Mouse (Mus musculus): ENCODE data around the gene Pld1. TPM values are rescaled to one million over a fixed set of nuclear protein-coding genes. Genes with fewer than 3 reads are reported as not detected.

Gene Pld1
- polyA plus RNA-seq, 1 experiment from 2014 or later = 8.1 TPM

GRCm38 (mm10) chr3:28049526-28049925 is 111.0 kb downstream of the Pld1 start:
- H3K4me1 ChIP-seq (replicated peaks) = no peaks in the 10 kb centered on the region
- 79% methylated on average over 2 of the region's 2 CpGs for WGBS
- H3K4me2 ChIP-seq = no peak overlapping the region
- no peak for ATAC-seq (ENCODE audit: insufficient number of reproducible peaks, low FRiP score)
- H3K27ac ChIP-seq (ENCODE audit: poor library complexity, severe bottlenecking) = no peak overlapping the region
- H3K27me3 ChIP-seq (replicated peaks) = no peaks in the 10 kb centered on the region
- H3K9me3 ChIP-seq (replicated peaks) = no peaks in the 10 kb centered on the region
- no peak overlapping the region for H3K4me3 ChIP-seq
- H3K36me3 ChIP-seq = peaks cover 9% of the 10 kb centered on the region
- H3K9ac ChIP-seq = no peak overlapping the region

DNA sequence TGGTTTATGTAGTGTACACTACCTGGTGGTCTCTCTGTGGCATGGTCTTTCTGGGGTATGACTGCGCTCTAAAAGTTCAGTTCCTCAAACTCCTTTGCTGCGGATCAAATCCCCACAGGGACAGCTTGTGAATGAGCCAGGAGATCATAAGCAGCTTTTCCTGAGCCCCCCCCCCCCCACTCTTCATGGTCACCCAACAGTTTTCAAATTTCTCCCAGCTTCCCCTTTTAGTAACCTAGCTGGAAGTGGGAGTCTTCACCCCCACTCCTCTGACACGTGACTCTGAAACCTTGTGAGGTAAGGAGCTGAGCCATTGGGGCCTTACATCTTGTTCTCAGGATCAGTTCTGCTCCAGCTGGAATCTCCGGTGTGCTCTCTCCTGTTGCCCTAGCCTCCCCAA is 114.6 kb downstream of the Pld1 start:
- peaks cover 11% of the 10 kb centered on the region for H3K36me3 ChIP-seq
- whole genome bisulfite sequencing = 87% methylated on average over 4 of the region's 4 CpGs
- no peak overlapping the region for H3K4me3 ChIP-seq
- H3K9ac ChIP-seq = no peak overlapping the region
- no peaks in the 10 kb centered on the region for H3K9me3 ChIP-seq (replicated peaks)
- H3K27me3 ChIP-seq (replicated peaks) = no peaks in the 10 kb centered on the region
- H3K4me2 ChIP-seq = no peak overlapping the region
- H3K27ac ChIP-seq (ENCODE audit: poor library complexity, severe bottlenecking) = no peak overlapping the region
- no peak for ATAC-seq (ENCODE audit: insufficient number of reproducible peaks, low FRiP score)
- H3K4me1 ChIP-seq (replicated peaks) = no peaks in the 10 kb centered on the region

DNA sequence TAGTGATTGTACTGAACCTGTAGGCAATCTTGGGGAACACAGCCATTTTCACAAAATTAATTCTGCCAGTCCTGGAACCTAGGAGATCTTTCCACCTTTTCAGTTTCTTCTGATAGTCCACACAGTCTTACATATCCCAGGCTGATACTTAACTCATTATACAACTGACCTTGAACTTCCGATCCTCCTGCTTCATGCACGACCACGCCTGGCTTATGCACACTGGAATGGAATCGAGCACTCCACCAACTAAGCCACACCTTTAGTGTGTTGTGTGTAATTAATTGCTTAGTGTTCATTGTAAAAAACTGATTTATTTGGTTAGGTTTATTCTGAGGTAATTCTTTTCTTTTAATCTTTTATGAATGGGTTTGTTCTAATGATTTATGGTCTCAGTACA is 122.2 kb downstream of the Pld1 start:
- H3K9me3 ChIP-seq (replicated peaks) = no peaks in the 10 kb centered on the region
- no peak overlapping the region for H3K4me3 ChIP-seq
- ATAC-seq (ENCODE audit: insufficient number of reproducible peaks, low FRiP score) = no peak
- no peaks in the 10 kb centered on the region for H3K27me3 ChIP-seq (replicated peaks)
- H3K9ac ChIP-seq = no peak overlapping the region
- WGBS = 92% methylated on average over 4 of the region's 4 CpGs
- no peaks in the 10 kb centered on the region for H3K4me1 ChIP-seq (replicated peaks)
- H3K27ac ChIP-seq (ENCODE audit: poor library complexity, severe bottlenecking) = no peak overlapping the region
- H3K36me3 ChIP-seq = peaks cover 14% of the 10 kb centered on the region
- no peak overlapping the region for H3K4me2 ChIP-seq

GRCm38 (mm10) chr3:28061155-28061554 is 122.7 kb downstream of the Pld1 start:
- Histone ChIP-seq H3K4me2 (no peak overlapping the region), H3K27ac (ENCODE audit: poor library complexity, severe bottlenecking) (no peak overlapping the region), H3K4me3 (no peak overlapping the region), H3K4me1 (replicated peaks) (no peaks in the 10 kb centered on the region), H3K27me3 (replicated peaks) (no peaks in the 10 kb centered on the region), H3K36me3 (peaks cover 14% of the 10 kb centered on the region), H3K9me3 (replicated peaks) (no peaks in the 10 kb centered on the region), H3K9ac (no peak overlapping the region)
- ATAC-seq (ENCODE audit: insufficient number of reproducible peaks, low FRiP score) = no peak

GRCm38 (mm10) chr3:28079211-28079610 is 140.7 kb downstream of the Pld1 start:
- Histone ChIP-seq H3K9ac (no peak overlapping the region), H3K4me2 (no peak overlapping the region), H3K4me1 (replicated peaks) (peaks cover 18% of the 10 kb centered on the region), H3K27ac (ENCODE audit: poor library complexity, severe bottlenecking) (no peak overlapping the region), H3K36me3 (peaks cover 18% of the 10 kb centered on the region), H3K27me3 (replicated peaks) (no peaks in the 10 kb centered on the region), H3K9me3 (replicated peaks) (peaks cover 3% of the 10 kb centered on the region), H3K4me3 (no peak overlapping the region)
- no peak for ATAC-seq (ENCODE audit: insufficient number of reproducible peaks, low FRiP score)
- WGBS = 75% methylated on average over 3 of the region's 3 CpGs

DNA sequence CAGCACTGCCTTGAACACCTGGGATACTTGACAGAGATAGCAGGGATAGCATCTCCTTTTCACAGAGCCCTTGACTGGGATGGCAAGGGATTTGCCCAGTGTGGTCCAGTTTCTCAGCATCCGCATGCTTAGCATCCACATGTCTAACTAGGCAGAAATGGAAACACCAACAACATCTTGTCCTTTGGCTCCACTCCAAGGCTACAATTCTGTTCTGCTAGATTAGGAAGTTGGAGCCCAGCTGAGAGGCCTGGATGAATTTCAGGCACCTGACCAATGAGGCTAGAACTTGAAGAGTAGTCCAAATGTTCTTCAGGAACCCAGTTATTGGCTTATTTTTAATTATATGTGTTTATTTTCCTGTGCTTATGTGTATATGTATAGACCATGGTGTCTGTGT is 141.6 kb downstream of the Pld1 start:
- Histone ChIP-seq H3K36me3 (peaks cover 18% of the 10 kb centered on the region), H3K4me1 (replicated peaks) (peaks cover 21% of the 10 kb centered on the region), H3K27ac (ENCODE audit: poor library complexity, severe bottlenecking) (no peak overlapping the region), H3K4me3 (no peak overlapping the region), H3K9me3 (replicated peaks) (peaks cover 3% of the 10 kb centered on the region), H3K4me2 (no peak overlapping the region), H3K27me3 (replicated peaks) (no peaks in the 10 kb centered on the region), H3K9ac (no peak overlapping the region)
- ATAC-seq (ENCODE audit: insufficient number of reproducible peaks, low FRiP score) = no peak
- WGBS = 66% methylated on average over 1 of the region's 1 CpGs

DNA sequence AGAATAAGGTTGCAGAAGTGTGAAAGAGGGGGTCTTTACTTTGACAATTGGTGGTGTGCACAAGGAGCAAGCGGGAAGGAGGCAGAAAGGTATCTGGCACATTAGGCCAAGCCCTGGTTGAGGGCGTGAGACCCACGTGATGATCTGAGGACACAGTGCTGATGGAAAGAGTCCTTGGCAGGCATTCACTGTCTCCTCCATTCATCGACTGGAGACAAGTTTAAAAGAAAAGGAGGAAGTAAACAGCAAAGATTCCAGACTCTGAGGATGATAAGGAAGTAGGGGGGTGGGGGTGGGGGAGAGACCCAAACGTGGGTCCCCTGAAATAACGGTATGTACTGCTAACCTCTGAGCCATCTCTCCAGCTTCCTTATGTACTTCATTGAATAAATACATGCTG is 142.5 kb downstream of the Pld1 start:
- Histone ChIP-seq H3K27ac (ENCODE audit: poor library complexity, severe bottlenecking) (no peak overlapping the region), H3K9me3 (replicated peaks) (peaks cover 3% of the 10 kb centered on the region), H3K4me1 (replicated peaks) (peaks cover 21% of the 10 kb centered on the region), H3K9ac (no peak overlapping the region), H3K4me2 (no peak overlapping the region), H3K36me3 (peaks cover 18% of the 10 kb centered on the region), H3K27me3 (replicated peaks) (no peaks in the 10 kb centered on the region), H3K4me3 (no peak overlapping the region)
- 0 out of 2 replicates have a peak, but pooled peaks have one; percentile 45 for ATAC-seq (ENCODE audit: insufficient number of reproducible peaks, low FRiP score)
- 49% methylated on average over 6 of the region's 6 CpGs for WGBS

- Histone ChIP-seq H3K4me3 (no peak overlapping the region), H3K36me3 (peaks cover 3% of the 10 kb centered on the region; the same call in 1 of the 2 replicates), H3K4me1 (replicated peaks) (peaks cover 21% of the 10 kb centered on the region), H3K27ac (ENCODE audit: poor library complexity, severe bottlenecking) (no peak overlapping the region), H3K9ac (no peak overlapping the region), H3K9me3 (replicated peaks) (no peaks in the 10 kb centered on the region), H3K4me2 (no peak overlapping the region), H3K27me3 (replicated peaks) (no peaks in the 10 kb centered on the region)
- no peak for ATAC-seq (ENCODE audit: insufficient number of reproducible peaks, low FRiP score)
- WGBS = 15% methylated on average over 3 of the region's 3 CpGs
Measured at GRCm38 (mm10) chr3:28083218-28083617, 144.7 kb downstream of the Pld1 start.

- 75% methylated on average over 2 of the region's 2 CpGs for WGBS
- no peak for ATAC-seq (ENCODE audit: insufficient number of reproducible peaks, low FRiP score)
Measured at GRCm38 (mm10) chr3:28084281-28084680, 145.8 kb downstream of the Pld1 start.

GRCm38 (mm10) chr3:28091296-28091695 is 152.8 kb downstream of the Pld1 start:
- Histone ChIP-seq H3K9me3 (replicated peaks) (no peaks in the 10 kb centered on the region), H3K4me1 (replicated peaks) (peaks cover 31% of the 10 kb centered on the region), H3K27ac (ENCODE audit: poor library complexity, severe bottlenecking) (peak overlapping the region; percentile 60; the same call in 1 of the 2 replicates), H3K36me3 (peaks cover 8% of the 10 kb centered on the region), H3K4me2 (no peak overlapping the region), H3K4me3 (no peak overlapping the region), H3K9ac (no peak overlapping the region), H3K27me3 (replicated peaks) (no peaks in the 10 kb centered on the region)
- WGBS = 69% methylated on average over 1 of the region's 1 CpGs
- ATAC-seq (ENCODE audit: insufficient number of reproducible peaks, low FRiP score) = no peak

More at GRCm38 (mm10) chr3:28084281-28084680, 145.8 kb downstream of the Pld1 start:
- H3K4me3 ChIP-seq = no peak overlapping the region
- H3K4me1 ChIP-seq (replicated peaks) = peaks cover 21% of the 10 kb centered on the region
- no peaks in the 10 kb centered on the region for H3K27me3 ChIP-seq (replicated peaks)
- H3K4me2 ChIP-seq = no peak overlapping the region
- no peak overlapping the region for H3K27ac ChIP-seq (ENCODE audit: poor library complexity, severe bottlenecking)
- no peak overlapping the region for H3K9ac ChIP-seq
- H3K9me3 ChIP-seq (replicated peaks) = no peaks in the 10 kb centered on the region
- peaks cover 4% of the 10 kb centered on the region for H3K36me3 ChIP-seq

DNA sequence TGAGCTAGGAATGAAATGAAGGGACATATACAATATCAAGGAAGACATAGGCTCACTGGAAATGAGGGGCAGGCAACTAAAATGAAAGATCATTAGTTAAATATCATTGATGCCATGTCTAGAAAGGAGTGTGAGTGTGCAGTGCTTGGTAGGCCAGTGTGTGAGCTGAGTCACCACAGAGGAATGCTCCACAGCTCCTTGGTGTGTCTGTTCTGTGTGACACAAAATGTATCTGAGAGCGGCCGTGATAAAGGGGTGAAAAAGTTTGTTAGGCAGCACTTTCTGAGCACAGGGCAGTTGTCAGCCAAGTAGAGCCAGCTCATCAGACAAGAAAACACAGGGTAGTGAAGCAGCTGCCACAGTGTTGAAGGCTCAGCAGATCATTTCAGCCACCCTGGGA is 153.2 kb downstream of the Pld1 start:
- WGBS = 11% methylated on average over 2 of the region's 2 CpGs
- ATAC-seq (ENCODE audit: insufficient number of reproducible peaks, low FRiP score) = no peak
- H3K36me3 ChIP-seq = peaks cover 12% of the 10 kb centered on the region
- peak overlapping the region; percentile 60; the same call in 1 of the 2 replicates for H3K27ac ChIP-seq (ENCODE audit: poor library complexity, severe bottlenecking)
- no peak overlapping the region for H3K4me2 ChIP-seq
- no peak overlapping the region for H3K4me3 ChIP-seq
- H3K9me3 ChIP-seq (replicated peaks) = no peaks in the 10 kb centered on the region
- no peaks in the 10 kb centered on the region for H3K27me3 ChIP-seq (replicated peaks)
- H3K9ac ChIP-seq = no peak overlapping the region
- H3K4me1 ChIP-seq (replicated peaks) = peaks cover 31% of the 10 kb centered on the region

- no peaks in the 10 kb centered on the region for H3K27me3 ChIP-seq (replicated peaks)
- WGBS = 60% methylated on average over 9 of the region's 9 CpGs
- peaks cover 16% of the 10 kb centered on the region for H3K36me3 ChIP-seq
- ATAC-seq (ENCODE audit: insufficient number of reproducible peaks, low FRiP score) = no peak
- H3K9me3 ChIP-seq (replicated peaks) = 0 out of 2 replicates have a peak, but pooled peaks cover 3% of the 10 kb centered on the region
- no peak overlapping the region for H3K27ac ChIP-seq (ENCODE audit: poor library complexity, severe bottlenecking)
- H3K4me2 ChIP-seq = no peak overlapping the region
- no peak overlapping the region for H3K4me3 ChIP-seq
- peaks cover 31% of the 10 kb centered on the region for H3K4me1 ChIP-seq (replicated peaks)
- no peak overlapping the region for H3K9ac ChIP-seq
Measured at GRCm38 (mm10) chr3:28093684-28094302, 155.3 kb downstream of the Pld1 start.
